Mouse (Mus musculus) liver, postnatal 0 days (tissue): ENCODE measurements around the gene Rbm4b.

Source experiments
- CTCF ChIP-seq: sonication (generic); IDR thresholded peaks from 2 replicates; pipeline ENCODE4 v1.5.1; 2016; ENCODE audit warnings: antibody characterized with exemption, low read depth
- EP300 ChIP-seq: IDR thresholded peaks from 2 replicates; pipeline ENCODE4 v1.6.1; 2016; ENCODE audit warnings: antibody characterized with exemption, low read depth, mild to moderate bottlenecking

- TF ChIP-seq CTCF (peak; percentile 57), EP300 (no peak)
Observed at GRCm38 (mm10) chr19:4762876-4763275, 6.6 kb downstream of the Rbm4b start.
